Mouse (Mus musculus): ENCODE measurements at regions not wholly inside any gene's neighbourhood (a gene's known extent, or its start where the extent isn't known, plus 50 kb on each side); places are given as distances from the start of the nearest gene placed in this dataset.
A peak's percentile ranks its signal among the peaks of the same experiment; 100 is the strongest.
"Not testable (repeated sequence)": the region's sequence is repeated elsewhere in the genome, so short reads cannot be mapped to it uniquely, and the experiment has no call there.

DNA sequence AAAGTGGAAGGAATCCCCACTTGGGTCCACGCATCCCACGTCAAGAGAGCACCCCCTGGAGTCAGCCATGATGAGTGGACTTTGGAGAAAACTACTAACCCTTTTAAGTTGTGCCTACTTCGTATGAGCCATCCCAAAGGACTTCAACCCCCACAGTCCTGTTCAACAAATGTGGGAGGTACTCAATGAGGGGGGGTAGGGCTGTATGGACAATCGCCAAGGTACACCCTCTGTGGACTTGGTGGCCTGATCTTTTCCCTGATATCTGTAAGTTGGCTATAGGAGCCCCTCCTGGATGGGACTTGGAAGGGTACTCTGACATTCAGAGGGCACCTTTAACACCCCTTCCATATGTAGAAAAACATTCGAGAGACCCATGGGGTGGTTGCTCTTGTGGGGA lies 256.5 kb upstream of the Olfr161 start:
- WGBS, result 80% methylated on average over 3 of the region's 5 CpGs
- H3K27ac ChIP-seq (replicated peaks; ENCODE audit: low read depth, low read length); H3K27me3 ChIP-seq (ENCODE audit: control insufficient read depth, insufficient read depth, low read length); H3K9me3 ChIP-seq (ENCODE audit: control insufficient read depth, low read length); H3K4me2 ChIP-seq (ENCODE audit: low read depth, severe bottlenecking); H3K4me1 ChIP-seq (ENCODE audit: control insufficient read depth, insufficient read depth, low read length); ATAC-seq (ENCODE audit: insufficient number of reproducible peaks, low FRiP score, low TSS enrichment, low read depth); H3K4me3 ChIP-seq (ENCODE audit: low read depth, low read length); H3K9ac ChIP-seq (ENCODE audit: low read length); H3K36me3 ChIP-seq (ENCODE audit: control insufficient read depth, insufficient read depth, low read length); DNase-seq (ENCODE audit: low spot score): not testable (repeated sequence)

DNA sequence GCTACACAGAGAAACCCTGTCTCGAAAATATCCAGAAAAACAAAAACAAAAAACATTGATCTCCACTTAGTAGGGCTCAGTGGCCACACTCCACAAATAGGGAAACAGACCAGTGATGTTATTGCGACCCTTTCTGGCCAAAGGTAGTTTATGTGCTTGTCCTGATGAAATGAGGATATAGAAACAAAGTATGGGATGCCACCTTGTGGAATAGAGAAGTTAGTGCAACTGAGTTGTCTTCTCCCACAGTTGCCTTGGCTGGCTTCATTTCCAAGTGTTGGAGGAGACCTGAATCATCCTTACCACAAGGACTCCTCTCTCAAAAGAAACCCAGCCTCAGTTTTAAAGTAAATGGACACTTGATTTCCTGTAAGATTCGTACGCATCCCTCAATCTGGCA lies 247.5 kb upstream of the Olfr161 start:
- H3K4me3 ChIP-seq (ENCODE audit: low read depth, low read length); H3K27ac ChIP-seq (replicated peaks; ENCODE audit: low read depth, low read length); H3K36me3 ChIP-seq (ENCODE audit: control insufficient read depth, insufficient read depth, low read length); H3K4me2 ChIP-seq (ENCODE audit: low read depth, severe bottlenecking); H3K4me1 ChIP-seq (ENCODE audit: control insufficient read depth, insufficient read depth, low read length); H3K9ac ChIP-seq (ENCODE audit: low read length); ATAC-seq (ENCODE audit: insufficient number of reproducible peaks, low FRiP score, low TSS enrichment, low read depth); H3K9me3 ChIP-seq (ENCODE audit: control insufficient read depth, low read length); DNase-seq (ENCODE audit: low spot score); H3K27me3 ChIP-seq (ENCODE audit: control insufficient read depth, insufficient read depth, low read length): not testable (repeated sequence)
- WGBS, result 35% methylated on average over 4 of the region's 4 CpGs

DNA sequence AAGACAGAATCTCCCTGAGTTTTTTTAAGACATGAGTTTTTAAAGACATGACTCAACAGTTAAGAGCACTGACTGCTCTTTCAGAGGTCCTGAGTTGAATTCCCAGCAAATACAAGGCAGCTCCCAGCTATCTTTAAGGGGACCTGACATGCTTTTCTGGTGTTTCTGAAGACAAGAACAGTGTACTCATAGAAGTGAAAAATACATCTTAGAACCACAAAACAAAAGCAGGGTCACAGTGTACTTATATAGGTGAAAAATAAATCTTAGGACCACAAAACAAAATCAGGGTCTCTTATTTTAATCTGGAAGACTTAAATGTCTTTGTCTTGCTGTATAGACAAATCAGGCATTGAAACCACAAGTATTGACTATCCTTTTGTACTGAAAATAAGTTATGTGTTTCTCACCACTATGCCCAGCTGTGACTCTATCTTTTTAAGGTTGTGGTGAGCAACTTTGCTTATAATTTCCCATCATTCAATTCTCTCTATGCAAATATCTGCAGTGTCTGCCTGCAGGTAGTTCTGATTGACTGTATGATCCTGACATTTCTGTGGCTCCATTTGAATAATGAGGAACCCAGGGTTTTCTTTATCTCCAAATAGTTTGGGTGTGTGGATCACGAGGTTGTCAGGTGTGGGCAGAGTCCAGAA lies 246.0 kb upstream of the Olfr161 start:
- DNase-seq (ENCODE audit: low spot score); ATAC-seq (ENCODE audit: insufficient number of reproducible peaks, low FRiP score, low TSS enrichment, low read depth); H3K36me3 ChIP-seq (ENCODE audit: control insufficient read depth, insufficient read depth, low read length); H3K9me3 ChIP-seq (ENCODE audit: control insufficient read depth, low read length); H3K4me2 ChIP-seq (ENCODE audit: low read depth, severe bottlenecking); H3K27me3 ChIP-seq (ENCODE audit: control insufficient read depth, insufficient read depth, low read length); H3K4me1 ChIP-seq (ENCODE audit: control insufficient read depth, insufficient read depth, low read length); H3K9ac ChIP-seq (ENCODE audit: low read length); H3K27ac ChIP-seq (replicated peaks; ENCODE audit: low read depth, low read length); H3K4me3 ChIP-seq (ENCODE audit: low read depth, low read length): not testable (repeated sequence)
- no CpG with 5 or more reads among the region's 1 CpGs for WGBS

DNA sequence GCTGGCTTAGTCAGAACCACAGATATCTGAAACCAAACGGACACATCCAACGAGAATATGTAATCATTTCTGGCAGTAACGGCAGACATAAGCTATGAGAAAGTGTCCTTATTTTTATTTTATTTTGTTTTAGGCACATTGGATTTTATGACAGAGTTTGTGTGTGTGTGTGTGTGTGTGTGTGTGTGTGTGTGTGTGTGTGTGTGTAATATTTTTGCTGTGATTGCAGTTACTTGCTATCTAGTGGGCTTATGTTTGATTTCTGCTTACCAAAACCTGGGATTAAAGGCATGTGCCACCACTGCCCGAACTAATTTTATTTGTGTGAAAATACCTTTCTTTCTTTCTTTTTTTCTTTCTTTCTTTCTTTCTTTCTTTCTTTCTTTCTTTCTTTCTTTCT lies 241.5 kb upstream of the Olfr161 start:
- not testable (repeated sequence) for H3K9ac ChIP-seq (ENCODE audit: low read length)

DNA sequence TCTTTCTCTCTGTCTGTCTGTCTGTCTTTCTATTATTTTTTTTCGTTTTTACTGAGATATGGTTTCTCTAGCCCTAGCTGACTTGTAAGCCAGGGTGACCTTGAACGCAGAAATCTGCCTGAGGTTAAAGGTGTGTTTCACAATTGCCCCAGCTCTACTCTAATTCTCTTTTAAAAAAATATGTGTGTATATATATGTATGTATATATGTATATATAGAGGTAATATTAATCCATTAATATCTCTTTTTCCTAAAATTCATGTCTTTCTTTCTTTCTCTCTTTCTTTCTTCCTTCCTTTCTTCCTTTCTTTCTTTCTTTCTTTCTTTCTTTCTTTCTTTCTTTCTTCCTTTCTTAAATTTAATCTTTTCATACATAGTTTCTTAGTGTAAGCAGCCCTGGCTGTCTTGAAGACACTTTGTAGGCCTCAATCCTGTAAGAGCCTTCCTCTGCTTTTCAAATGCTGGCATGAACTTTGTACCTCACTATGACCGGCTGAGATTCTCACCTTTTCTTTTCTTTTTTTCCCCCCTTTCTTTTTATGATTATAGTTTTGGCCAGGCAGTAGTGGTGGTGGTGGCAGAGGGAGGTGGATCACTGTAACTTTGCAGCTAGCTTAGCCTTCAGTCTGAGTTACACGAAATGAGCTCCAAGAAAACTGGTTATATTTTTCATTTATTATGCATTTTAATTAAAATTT lies 240.8 kb upstream of the Olfr161 start:
- not testable (repeated sequence) for H3K4me1 ChIP-seq (ENCODE audit: control insufficient read depth, insufficient read depth, low read length); H3K4me3 ChIP-seq (ENCODE audit: low read depth, low read length); DNase-seq (ENCODE audit: low spot score); H3K4me2 ChIP-seq (ENCODE audit: low read depth, severe bottlenecking); H3K9me3 ChIP-seq (ENCODE audit: control insufficient read depth, low read length); H3K27me3 ChIP-seq (ENCODE audit: control insufficient read depth, insufficient read depth, low read length); H3K9ac ChIP-seq (ENCODE audit: low read length); H3K27ac ChIP-seq (replicated peaks; ENCODE audit: low read depth, low read length); H3K36me3 ChIP-seq (ENCODE audit: control insufficient read depth, insufficient read depth, low read length)
- peak; percentile 41 for ATAC-seq (ENCODE audit: insufficient number of reproducible peaks, low FRiP score, low TSS enrichment, low read depth)
- 51% methylated on average over 2 of the region's 4 CpGs for WGBS

More for the DNA sequence above, 241.5 kb upstream of the Olfr161 start:
- H3K27me3 ChIP-seq (ENCODE audit: control insufficient read depth, insufficient read depth, low read length); DNase-seq (ENCODE audit: low spot score); H3K36me3 ChIP-seq (ENCODE audit: control insufficient read depth, insufficient read depth, low read length); H3K4me1 ChIP-seq (ENCODE audit: control insufficient read depth, insufficient read depth, low read length); ATAC-seq (ENCODE audit: insufficient number of reproducible peaks, low FRiP score, low TSS enrichment, low read depth); H3K9me3 ChIP-seq (ENCODE audit: control insufficient read depth, low read length); H3K4me3 ChIP-seq (ENCODE audit: low read depth, low read length); H3K4me2 ChIP-seq (ENCODE audit: low read depth, severe bottlenecking); H3K27ac ChIP-seq (replicated peaks; ENCODE audit: low read depth, low read length): not testable (repeated sequence)
- WGBS, result 100% methylated on average over 1 of the region's 4 CpGs

DNA sequence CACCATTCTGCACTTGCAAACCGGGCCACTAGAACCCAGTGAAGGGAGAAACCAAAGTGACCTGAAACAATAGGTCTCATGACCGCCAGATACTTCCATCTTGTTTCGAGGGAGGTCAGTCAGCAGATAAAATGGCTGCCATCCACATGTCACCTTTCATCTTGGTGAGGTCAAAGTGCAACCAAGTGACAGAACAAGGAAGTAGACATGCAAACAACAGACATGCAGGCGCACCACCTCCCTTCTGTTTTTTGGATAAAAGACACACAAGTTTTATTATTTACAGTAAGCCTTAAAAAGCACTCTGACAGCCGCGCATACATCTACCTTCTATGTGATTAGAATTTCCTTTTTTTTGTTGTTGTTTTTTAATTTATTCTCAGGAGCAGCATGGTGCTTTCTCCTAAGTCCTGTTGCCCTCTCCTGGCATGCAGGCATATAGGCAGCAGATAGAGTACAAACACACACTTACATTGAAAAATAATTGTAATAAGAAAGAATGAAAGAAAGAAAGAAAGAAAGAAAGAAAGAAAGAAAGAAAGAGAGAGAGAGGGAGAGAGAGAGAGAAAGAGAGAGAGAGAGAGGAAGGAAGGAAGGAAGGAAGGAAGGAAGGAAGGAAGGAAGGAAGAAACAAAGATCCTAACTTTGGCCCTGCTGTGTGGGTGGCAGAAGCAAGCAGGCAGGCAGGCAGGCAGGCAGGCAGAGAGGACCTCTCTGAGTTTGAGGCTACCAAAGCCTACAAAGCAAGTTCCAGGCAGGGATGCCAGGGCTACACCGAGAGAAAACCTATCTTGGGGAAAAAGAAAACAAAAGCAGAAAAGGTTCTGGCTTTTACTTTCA lies 240.0 kb upstream of the Olfr161 start:
- ATAC-seq (ENCODE audit: insufficient number of reproducible peaks, low FRiP score, low TSS enrichment, low read depth) (peak; percentile 91), DNase-seq (ENCODE audit: low spot score) (peak; percentile 26)
- H3K27ac ChIP-seq (replicated peaks; ENCODE audit: low read depth, low read length); H3K4me3 ChIP-seq (ENCODE audit: low read depth, low read length); H3K9me3 ChIP-seq (ENCODE audit: control insufficient read depth, low read length); H3K9ac ChIP-seq (ENCODE audit: low read length); H3K4me2 ChIP-seq (ENCODE audit: low read depth, severe bottlenecking); H3K4me1 ChIP-seq (ENCODE audit: control insufficient read depth, insufficient read depth, low read length); H3K36me3 ChIP-seq (ENCODE audit: control insufficient read depth, insufficient read depth, low read length); H3K27me3 ChIP-seq (ENCODE audit: control insufficient read depth, insufficient read depth, low read length): not testable (repeated sequence)
- WGBS, result 76% methylated on average over 6 of the region's 7 CpGs

DNA sequence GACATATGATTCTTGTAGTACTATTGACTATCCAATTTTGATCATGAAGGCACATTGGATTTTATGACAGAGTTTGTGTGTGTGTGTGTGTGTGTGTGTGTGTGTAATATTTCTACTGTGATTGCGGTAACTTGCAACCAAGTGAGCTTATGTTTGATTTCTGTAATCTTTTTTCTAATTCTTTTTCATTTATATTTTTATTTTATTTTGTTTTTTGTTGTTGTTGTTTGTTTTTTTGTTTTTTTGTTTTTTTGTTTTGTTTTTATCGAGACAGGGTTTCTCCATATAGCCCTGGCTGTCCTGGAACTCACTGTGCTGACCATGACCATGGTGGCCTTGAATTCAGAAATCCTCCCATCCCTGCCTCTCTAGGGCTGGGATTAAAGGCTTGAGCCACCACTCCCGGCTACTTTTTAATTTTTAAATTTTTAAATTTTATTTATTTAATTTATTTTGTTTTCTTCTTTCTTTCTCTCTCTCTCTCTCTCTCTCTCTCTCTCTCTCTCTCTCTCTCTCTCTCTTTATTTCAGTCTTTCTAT lies 239.3 kb upstream of the Olfr161 start:
- H3K27ac ChIP-seq (replicated peaks; ENCODE audit: low read depth, low read length); H3K27me3 ChIP-seq (ENCODE audit: control insufficient read depth, insufficient read depth, low read length); H3K9ac ChIP-seq (ENCODE audit: low read length); H3K36me3 ChIP-seq (ENCODE audit: control insufficient read depth, insufficient read depth, low read length); H3K4me2 ChIP-seq (ENCODE audit: low read depth, severe bottlenecking); DNase-seq (ENCODE audit: low spot score); H3K4me1 ChIP-seq (ENCODE audit: control insufficient read depth, insufficient read depth, low read length); H3K4me3 ChIP-seq (ENCODE audit: low read depth, low read length); H3K9me3 ChIP-seq (ENCODE audit: control insufficient read depth, low read length): not testable (repeated sequence)
- 87% methylated on average over 3 of the region's 3 CpGs for WGBS
- peak; percentile 92 for ATAC-seq (ENCODE audit: insufficient number of reproducible peaks, low FRiP score, low TSS enrichment, low read depth)
